Mouse (Mus musculus): ENCODE data around the gene BC030870.

- no peak for TF ChIP-seq CTCF (IDR thresholded peaks at IDR 0.05; ENCODE audit: low read depth, low read length)
- no peak for TF ChIP-seq POLR2A (IDR thresholded peaks at IDR 0.05; ENCODE audit: extremely low read depth, insufficient read depth, low read length)
Measured at GRCm38 (mm10) chr8:65108936-65109335, 20.4 kb downstream of the BC030870 start.

All from liver, adult 2 months (tissue).